Mouse (Mus musculus): ENCODE results near the gene Rab36. TPM values are rescaled to one million over a fixed set of nuclear protein-coding genes. Genes with fewer than 3 reads are reported as not detected.

Rab36 gene
- total and polyA plus RNA-seq, 2 experiments = 0.18 to 0.70 TPM

- WGBS = 17% methylated on average over 4 of the region's 4 CpGs
- H3K36me3 ChIP-seq (ENCODE audit: control insufficient read depth, insufficient read depth, low read length) = no peaks in the 10 kb centered on the region
- H3K4me3 ChIP-seq (ENCODE audit: insufficient read depth, low read depth, low read length) = no peak overlapping the region
- peaks cover 35% of the 10 kb centered on the region for H3K4me1 ChIP-seq (ENCODE audit: control insufficient read depth, insufficient read depth, low read length)
- H3K9ac ChIP-seq (ENCODE audit: low read depth, low read length) = no peak overlapping the region
- H3K27me3 ChIP-seq (ENCODE audit: control insufficient read depth, insufficient read depth, low read length) = no peaks in the 10 kb centered on the region
- TF ChIP-seq POLR2A (IDR thresholded peaks at IDR 0.05; ENCODE audit: extremely low read depth, insufficient read depth, low read length) (no peak), CTCF (IDR thresholded peaks at IDR 0.05; ENCODE audit: low read depth, low read length) (no peak)
- peak; percentile 88 for DNase-seq (ENCODE audit: extremely low read depth, low read depth, low spot score)
- peak overlapping the region; percentile 55 for H3K27ac ChIP-seq (replicated peaks; ENCODE audit: insufficient read depth, low read depth, low read length)
- H3K79me2 ChIP-seq (ENCODE audit: control insufficient read depth, insufficient read depth, low read length) = peaks cover 13% of the 10 kb centered on the region; the same call in 1 of the 2 replicates
These were observed 19.4 kb downstream of the Rab36 start for GRCm38 (mm10) chr10:75056255-75056654.

DNA sequence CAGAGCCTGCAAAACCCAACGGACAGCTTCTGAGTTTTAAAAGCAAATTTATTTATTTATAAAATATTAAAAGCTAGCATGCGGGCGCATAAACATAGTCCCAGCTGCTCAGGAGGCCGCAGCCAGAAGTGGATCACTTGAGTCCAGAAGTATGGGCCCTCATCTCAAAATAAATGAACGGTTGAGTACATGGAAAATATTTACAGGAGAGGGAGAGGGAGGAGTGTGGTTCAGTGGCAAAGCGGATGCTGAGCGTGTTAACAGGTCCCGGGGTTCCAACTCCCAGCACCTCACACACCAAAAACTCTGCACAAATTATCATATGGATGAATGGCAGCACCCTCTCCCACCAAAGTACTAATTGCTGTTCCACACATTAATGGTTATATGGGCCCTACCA is 21.5 kb downstream of the Rab36 start:
- DNase-seq (ENCODE audit: extremely low read depth, low read depth, low spot score) = no peak
- H3K27me3 ChIP-seq (ENCODE audit: control insufficient read depth, insufficient read depth, low read length) = no peaks in the 10 kb centered on the region
- TF ChIP-seq CTCF (IDR thresholded peaks at IDR 0.05; ENCODE audit: low read depth, low read length) (no peak), POLR2A (IDR thresholded peaks at IDR 0.05; ENCODE audit: extremely low read depth, insufficient read depth, low read length) (no peak)
- WGBS = 59% methylated on average over 8 of the region's 8 CpGs
- no peaks in the 10 kb centered on the region for H3K36me3 ChIP-seq (ENCODE audit: control insufficient read depth, insufficient read depth, low read length)
- H3K4me1 ChIP-seq (ENCODE audit: control insufficient read depth, insufficient read depth, low read length) = peaks cover 43% of the 10 kb centered on the region
- H3K9ac ChIP-seq (ENCODE audit: low read depth, low read length) = no peak overlapping the region
- no peak overlapping the region for H3K27ac ChIP-seq (replicated peaks; ENCODE audit: insufficient read depth, low read depth, low read length)
- H3K4me3 ChIP-seq (ENCODE audit: insufficient read depth, low read depth, low read length) = no peak overlapping the region
- H3K79me2 ChIP-seq (ENCODE audit: control insufficient read depth, insufficient read depth, low read length) = peaks cover 15% of the 10 kb centered on the region; the same call in 1 of the 2 replicates

- 20% methylated on average over 9 of the region's 9 CpGs for WGBS
- Histone ChIP-seq H3K27ac (replicated peaks; ENCODE audit: insufficient read depth, low read depth, low read length) (peak overlapping the region; percentile 32), H3K27me3 (ENCODE audit: control insufficient read depth, insufficient read depth, low read length) (no peaks in the 10 kb centered on the region), H3K79me2 (ENCODE audit: control insufficient read depth, insufficient read depth, low read length) (peaks cover 15% of the 10 kb centered on the region; the same call in 1 of the 2 replicates), H3K9ac (ENCODE audit: low read depth, low read length) (no peak overlapping the region), H3K4me3 (ENCODE audit: insufficient read depth, low read depth, low read length) (no peak overlapping the region), H3K4me1 (ENCODE audit: control insufficient read depth, insufficient read depth, low read length) (peaks cover 41% of the 10 kb centered on the region), H3K36me3 (ENCODE audit: control insufficient read depth, insufficient read depth, low read length) (no peaks in the 10 kb centered on the region)
- TF ChIP-seq CTCF (IDR thresholded peaks at IDR 0.05; ENCODE audit: low read depth, low read length) = no peak
- no peak for TF ChIP-seq POLR2A (IDR thresholded peaks at IDR 0.05; ENCODE audit: extremely low read depth, insufficient read depth, low read length)
- DNase-seq (ENCODE audit: extremely low read depth, low read depth, low spot score) = peak; percentile 78
These were observed 22.0 kb downstream of the Rab36 start for GRCm38 (mm10) chr10:75058761-75059395.

DNA sequence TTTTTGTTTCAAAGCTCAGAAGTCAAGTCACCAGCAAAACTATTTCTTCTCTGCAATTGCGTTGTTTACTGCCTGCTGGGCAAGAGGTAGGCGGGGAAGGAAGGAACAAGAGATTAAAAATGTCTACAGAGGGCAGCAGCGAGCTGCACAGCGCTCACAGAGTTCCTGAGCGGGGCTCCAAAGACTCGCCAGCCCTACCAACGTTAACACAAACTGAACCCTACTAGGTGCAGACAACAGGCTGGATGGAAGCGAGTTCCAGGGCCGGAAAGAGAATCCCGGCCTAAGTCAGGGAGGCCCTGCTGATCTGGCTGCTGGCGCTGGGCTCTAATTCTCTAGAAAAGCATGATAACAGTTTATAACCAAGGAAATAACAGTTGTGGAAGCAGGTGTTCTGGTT is 22.5 kb downstream of the Rab36 start:
- TF ChIP-seq POLR2A (IDR thresholded peaks at IDR 0.05; ENCODE audit: extremely low read depth, insufficient read depth, low read length) (no peak), CTCF (IDR thresholded peaks at IDR 0.05; ENCODE audit: low read depth, low read length) (peak; percentile 87)
- under 1% methylated on average over 11 of the region's 11 CpGs for WGBS
- peak overlapping the region; percentile 96 for H3K27ac ChIP-seq (replicated peaks; ENCODE audit: insufficient read depth, low read depth, low read length)
- H3K79me2 ChIP-seq (ENCODE audit: control insufficient read depth, insufficient read depth, low read length) = peaks cover 17% of the 10 kb centered on the region; the same call in 1 of the 2 replicates
- no peak overlapping the region for H3K4me3 ChIP-seq (ENCODE audit: insufficient read depth, low read depth, low read length)
- DNase-seq (ENCODE audit: extremely low read depth, low read depth, low spot score) = peak; percentile 75
- peaks cover 39% of the 10 kb centered on the region for H3K4me1 ChIP-seq (ENCODE audit: control insufficient read depth, insufficient read depth, low read length)
- H3K27me3 ChIP-seq (ENCODE audit: control insufficient read depth, insufficient read depth, low read length) = no peaks in the 10 kb centered on the region
- H3K9ac ChIP-seq (ENCODE audit: low read depth, low read length) = 0 out of 2 replicates have a peak overlapping the region, but pooled peaks have one; percentile 0
- H3K36me3 ChIP-seq (ENCODE audit: control insufficient read depth, insufficient read depth, low read length) = no peaks in the 10 kb centered on the region

DNA sequence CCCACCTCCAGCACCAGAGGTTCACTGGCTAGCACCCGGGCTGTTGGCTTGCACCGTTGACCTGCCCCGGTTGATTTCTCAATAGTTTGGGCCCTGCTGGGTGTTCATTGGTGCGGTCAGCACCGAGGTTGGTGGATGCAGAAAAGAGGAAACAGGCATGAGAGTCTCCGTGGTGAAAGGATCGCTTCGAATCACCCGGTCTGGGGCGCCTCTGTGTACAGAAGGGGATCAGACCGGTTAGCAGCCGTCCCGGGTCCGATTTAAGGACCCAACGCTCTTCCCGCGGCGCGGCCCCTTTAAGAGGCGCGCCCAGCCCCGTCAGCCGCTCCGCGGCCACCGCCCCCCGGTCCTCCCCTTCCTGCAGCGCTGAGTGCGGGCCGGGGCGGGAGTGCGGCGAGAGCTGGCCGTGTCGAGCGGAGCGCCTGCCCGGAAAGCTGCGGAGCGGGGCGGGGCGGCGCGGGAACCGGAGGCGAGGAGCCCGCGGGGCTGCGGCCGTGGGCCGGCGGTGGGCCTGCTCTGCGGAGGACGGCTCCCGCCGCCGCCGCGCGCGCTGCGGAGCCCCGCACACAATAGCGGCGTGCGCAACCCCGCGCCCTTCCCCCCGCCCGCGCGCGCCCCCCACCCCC is 23.5 kb downstream of the Rab36 start, which contains the start of gene Bcr:
Gene Bcr (plus strand): TSS at position 376 of the 626 bp plus-strand sequence.
- DNase-seq (ENCODE audit: extremely low read depth, low read depth, low spot score) = peak; percentile 85
- under 1% methylated on average over 60 of the region's 73 CpGs for WGBS
- Histone ChIP-seq H3K9ac (ENCODE audit: low read depth, low read length) (peak within 1 kb of the TSS; percentile 66), H3K36me3 (ENCODE audit: control insufficient read depth, insufficient read depth, low read length) (no peaks in the 10 kb centered on the region), H3K4me1 (ENCODE audit: control insufficient read depth, insufficient read depth, low read length) (peaks cover 38% of the 10 kb centered on the region), H3K79me2 (ENCODE audit: control insufficient read depth, insufficient read depth, low read length) (peaks cover 21% of the 10 kb centered on the region; the same call in 1 of the 2 replicates), H3K27me3 (ENCODE audit: control insufficient read depth, insufficient read depth, low read length) (no peaks in the 10 kb centered on the region), H3K4me3 (ENCODE audit: insufficient read depth, low read depth, low read length) (peak within 1 kb of the TSS; percentile 68), H3K27ac (replicated peaks; ENCODE audit: insufficient read depth, low read depth, low read length) (peak within 1 kb of the TSS; percentile 96)
- TF ChIP-seq POLR2A (IDR thresholded peaks at IDR 0.05; ENCODE audit: extremely low read depth, insufficient read depth, low read length) (peak; percentile 83), CTCF (IDR thresholded peaks at IDR 0.05; ENCODE audit: low read depth, low read length) (no peak)
